Mouse (Mus musculus): ENCODE measurements at regions not wholly inside any gene's neighbourhood (a gene's known extent, or its start where the extent isn't known, plus 50 kb on each side); places are given as distances from the start of the nearest gene placed in this dataset.

DNA sequence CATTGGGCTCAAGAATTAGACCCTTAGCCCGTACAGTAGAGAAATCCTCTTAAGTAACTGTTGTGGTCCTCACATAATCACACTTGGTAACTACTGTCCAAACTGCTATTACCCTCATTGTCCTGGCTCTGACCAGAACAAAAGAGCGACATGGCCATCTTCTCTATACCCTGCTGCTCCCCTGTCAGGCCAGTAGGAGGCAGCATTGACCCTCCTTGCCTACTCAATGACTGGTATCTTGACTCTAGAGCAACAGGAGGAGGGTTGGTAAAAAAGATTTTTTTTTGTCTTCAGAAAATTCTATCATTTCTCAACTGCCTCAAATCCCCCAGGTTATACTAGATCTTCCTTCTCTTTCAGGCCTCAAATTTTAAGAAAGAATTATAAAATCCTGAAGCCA is 130.4 kb downstream of the Usp46 start:
- TF ChIP-seq CTCF (IDR thresholded peaks at IDR 0.05; ENCODE audit: extremely low read depth, insufficient read length, insufficient replicate concordance, low read depth, low read length) (peak; percentile 67; the same call in 1 of the 2 replicates), POLR2A (IDR thresholded peaks at IDR 0.05; ENCODE audit: low read depth, low read length) (no peak)

All from small intestine, adult 2 months (tissue).